Mouse (Mus musculus) WW6 (cell line): ENCODE measurements around the gene Arl15.

ENCODE experiments used
- DNase-seq: peaks from one replicate; pipeline ENCODE4 v3.0.0-alpha.2; 2013; ENCODE audit warnings: low read depth, low spot score

Gene Arl15

DNA sequence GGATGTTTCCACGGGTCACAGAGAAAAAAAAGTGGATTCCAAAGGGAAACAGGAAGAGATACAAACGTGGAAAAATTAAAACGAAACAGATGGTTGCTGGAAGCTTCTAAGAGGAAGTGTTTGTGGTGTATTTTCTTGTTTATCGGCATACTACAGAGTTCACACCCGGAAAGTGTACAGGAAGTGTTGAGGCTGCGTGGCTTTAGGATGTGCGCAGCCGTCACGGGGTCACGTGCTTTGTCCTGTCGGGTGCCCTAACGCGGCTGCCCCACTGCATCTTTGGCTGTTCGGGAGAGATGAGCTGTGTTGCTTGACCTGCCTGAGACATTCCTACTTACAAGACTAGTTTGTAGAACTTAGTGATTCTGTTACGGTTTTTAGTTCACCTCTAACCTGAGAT lies 76.1 kb downstream of the Arl15 start:
- DNase-seq: no peak

DNA sequence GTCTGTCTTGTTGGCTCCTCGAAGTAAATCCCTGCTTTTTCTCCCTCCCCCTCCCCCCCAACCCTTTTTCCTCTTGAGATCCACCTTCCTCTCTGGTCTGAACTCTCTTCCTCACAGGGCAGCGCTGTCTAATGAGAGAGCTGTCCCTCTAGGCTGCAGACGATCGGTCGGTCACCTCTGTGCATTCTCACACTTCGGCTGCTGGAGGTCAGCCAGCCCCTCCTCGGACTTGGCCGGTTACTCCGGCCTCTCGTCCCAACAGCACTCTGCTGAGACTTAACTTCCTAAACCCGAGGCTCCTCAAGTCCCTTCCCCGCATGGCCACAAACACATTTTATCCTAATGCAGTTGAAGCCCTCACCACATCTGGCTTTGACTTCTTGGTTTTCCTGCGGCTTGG lies 77.5 kb downstream of the Arl15 start:
- DNase-seq: no peak

DNA sequence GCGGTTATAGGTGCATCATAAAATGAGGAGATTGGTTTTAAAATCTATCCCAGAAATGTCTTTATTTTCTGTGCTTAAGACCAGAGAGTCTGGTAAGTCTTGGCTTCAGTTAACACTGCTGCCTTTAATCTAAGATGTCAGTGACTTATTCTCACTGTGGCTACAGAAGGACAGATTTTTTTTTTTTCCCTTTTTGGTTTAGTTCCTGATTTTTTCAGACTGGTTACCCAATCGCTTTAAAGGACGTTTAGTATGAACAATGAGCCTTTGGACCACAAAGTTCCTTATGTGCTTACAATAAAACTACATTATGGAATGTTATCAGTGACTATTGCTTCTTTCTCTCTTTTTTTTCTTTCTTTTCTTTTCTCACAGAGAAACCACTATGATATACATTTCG lies 81.4 kb downstream of the Arl15 start:
- no peak for DNase-seq

DNA sequence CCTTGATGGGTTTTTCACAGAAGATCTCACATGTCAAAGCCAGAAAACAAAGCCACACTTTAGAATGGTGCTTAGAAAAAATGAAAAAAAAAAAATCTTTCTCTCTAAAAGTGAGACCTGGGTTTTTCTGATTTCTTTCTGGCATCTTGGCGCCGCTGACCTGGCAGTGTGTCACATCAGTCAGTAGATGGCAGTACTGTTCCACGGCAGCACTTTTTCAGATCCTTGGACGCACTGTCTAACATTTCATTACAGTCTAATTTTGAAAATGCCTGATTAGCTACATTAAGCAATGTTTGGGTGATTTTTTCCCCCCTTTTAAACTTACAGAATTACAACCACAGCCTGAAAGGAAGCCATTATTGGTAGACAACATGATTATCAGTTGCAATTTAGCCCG lies 83.1 kb downstream of the Arl15 start:
- no peak for DNase-seq

DNA sequence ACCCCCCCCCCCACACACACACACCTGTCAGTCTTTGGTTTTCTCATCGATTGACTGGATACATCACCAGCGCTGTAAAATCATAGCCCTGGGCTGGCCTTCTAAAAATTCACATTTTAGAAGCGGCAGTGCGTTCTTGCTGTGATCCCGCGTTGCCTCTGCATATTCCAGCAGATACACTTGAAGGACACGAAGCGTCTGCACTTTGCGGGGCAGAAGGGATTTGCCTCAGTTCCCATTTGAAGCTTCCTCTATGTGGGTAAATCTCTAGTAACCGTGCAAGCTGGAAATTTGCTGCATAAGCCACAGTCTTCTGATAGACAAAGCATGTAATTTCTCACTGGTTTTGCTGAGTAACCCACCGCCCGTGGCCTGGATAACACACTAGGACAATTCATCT lies 84.3 kb downstream of the Arl15 start:
- DNase-seq: no peak

DNA sequence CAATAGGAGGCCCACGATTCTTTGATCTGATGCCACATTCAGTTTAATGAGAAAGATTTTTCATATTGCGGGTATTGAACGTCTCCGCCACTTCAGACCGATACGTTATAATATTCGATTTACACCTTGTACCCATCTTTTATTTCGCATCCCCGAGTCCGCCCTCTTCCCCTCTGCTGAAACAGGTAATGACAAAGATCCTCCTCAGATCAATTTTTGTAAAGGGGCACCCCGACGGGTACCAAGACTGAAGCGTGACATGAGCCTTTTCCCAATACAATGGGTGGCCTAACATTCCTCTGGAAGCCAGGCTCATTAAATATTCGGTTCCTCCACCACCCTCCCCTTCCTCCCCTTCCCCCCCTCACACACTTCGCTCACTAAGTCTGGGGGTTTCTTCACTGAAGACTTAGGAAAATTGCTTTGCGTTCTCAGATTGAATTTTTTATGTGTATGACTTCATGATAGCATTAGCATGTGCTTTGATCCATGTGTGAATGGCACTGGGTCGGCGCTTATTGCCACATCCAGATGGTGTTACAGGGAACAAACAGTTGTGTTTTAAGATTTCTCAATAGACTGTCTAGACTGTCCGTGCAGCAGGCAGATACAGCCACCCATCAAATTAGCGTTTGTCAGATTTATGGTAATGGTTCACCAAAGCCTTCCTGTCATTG lies 85.5 kb downstream of the Arl15 start:
- no peak for DNase-seq

DNA sequence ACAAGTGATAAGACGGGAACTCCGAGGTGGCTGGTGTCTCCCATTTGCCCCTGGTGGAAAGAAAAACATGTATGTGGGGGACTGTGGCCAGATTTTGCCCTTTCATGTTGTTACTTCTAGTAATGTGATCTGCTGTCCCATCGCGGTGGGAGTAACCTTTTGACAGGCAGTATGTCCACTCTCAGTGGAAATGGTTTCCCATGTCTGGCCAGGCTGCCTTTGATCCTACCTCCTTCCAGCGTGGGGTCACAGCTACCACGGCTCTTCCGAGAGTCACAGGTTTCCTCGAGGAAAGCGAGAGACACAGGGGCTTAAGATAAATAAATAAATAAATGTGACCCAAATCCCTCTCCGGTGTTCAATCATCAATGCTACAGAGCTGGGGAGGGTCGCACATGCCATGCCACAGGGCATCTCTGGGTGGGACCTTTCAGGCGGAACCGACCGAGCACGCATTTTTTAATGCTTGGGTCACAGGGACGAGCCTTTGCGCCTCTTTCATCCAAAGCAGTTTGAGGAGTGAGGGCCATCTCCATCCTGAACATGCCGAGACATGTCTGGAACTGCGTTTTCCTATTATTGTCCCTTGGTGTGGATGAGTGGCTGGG lies 86.4 kb downstream of the Arl15 start:
- no peak for DNase-seq

DNA sequence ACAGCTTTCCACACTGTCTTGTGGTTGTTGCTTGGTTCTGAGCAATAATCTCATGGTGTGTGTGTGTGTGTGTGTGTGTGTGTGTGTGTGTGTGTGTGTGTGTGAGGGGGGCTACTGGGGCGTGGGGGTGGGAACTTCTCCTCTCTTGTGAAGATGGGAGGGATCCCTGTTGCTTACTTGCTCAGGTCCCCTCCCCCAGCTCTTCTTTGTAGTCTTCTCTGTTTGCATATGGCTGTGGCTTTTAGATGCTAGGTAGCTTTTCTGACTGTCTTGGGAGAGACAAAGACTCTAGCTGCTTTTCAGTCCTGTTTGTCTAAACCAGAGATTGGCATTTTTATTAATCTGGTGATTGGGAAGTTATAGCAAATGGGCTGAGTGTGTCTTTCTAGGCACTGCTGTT lies 88.7 kb downstream of the Arl15 start:
- DNase-seq: no peak

DNA sequence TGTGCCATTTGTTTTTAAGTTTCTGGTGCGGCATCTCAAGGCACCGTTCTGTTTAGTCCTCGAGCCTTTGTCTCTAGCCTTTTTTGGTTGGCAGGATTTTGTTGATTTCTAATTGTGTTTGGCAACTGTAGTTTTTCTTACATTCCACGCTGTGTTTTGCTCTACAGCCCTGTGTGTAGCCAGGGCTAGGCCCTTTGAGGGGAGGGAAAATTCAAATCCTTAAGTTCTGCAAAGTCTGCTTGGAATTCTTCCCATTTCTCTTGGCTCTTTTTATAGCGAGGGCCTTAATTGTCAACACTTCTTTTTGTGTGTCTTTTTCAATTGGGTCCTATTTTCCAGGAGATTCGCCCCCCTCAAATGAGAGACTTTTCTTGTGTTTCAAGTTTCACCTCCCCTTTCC lies 92.8 kb downstream of the Arl15 start:
- DNase-seq: no peak

DNA sequence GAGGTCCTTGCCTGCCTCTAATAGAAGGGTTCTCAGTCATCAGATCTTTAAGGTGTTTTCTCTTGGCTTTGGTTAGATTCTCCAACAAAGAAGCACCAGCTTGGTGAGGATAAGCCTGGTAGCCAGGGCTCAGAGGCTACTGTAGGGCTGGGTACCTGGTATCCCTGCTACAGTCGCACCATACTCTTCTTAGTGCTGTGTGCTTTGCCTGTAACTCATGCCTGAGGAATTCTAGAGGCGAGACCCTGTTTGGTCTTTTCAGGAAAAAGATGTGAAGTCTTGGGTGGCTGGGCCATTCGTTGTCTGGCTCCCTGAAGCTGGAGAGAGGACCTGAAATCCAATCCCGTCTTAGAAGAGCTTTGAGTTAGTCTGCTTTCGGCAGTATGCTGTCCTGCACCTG lies 93.8 kb downstream of the Arl15 start:
- DNase-seq: no peak

DNA sequence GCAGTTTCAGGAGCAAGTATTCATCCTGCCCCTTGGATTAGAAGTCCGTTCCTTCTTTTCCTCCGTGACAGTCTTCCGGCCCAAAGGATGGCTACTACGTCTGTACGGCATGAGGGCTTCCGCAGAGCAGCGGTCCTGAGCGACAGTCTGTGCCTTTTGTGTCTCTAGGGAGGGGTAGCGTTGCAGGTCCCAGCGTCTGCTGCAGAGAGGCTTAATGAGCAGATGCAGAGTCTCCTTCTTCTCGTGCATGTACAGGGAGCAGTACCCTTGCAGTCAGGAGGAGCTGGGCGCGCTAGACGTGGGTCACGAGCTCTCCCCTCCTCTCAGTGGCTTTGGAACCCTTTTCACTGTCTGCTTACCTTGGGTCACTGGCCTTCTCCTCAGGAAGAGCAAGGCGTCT lies 94.4 kb downstream of the Arl15 start:
- no peak for DNase-seq

DNA sequence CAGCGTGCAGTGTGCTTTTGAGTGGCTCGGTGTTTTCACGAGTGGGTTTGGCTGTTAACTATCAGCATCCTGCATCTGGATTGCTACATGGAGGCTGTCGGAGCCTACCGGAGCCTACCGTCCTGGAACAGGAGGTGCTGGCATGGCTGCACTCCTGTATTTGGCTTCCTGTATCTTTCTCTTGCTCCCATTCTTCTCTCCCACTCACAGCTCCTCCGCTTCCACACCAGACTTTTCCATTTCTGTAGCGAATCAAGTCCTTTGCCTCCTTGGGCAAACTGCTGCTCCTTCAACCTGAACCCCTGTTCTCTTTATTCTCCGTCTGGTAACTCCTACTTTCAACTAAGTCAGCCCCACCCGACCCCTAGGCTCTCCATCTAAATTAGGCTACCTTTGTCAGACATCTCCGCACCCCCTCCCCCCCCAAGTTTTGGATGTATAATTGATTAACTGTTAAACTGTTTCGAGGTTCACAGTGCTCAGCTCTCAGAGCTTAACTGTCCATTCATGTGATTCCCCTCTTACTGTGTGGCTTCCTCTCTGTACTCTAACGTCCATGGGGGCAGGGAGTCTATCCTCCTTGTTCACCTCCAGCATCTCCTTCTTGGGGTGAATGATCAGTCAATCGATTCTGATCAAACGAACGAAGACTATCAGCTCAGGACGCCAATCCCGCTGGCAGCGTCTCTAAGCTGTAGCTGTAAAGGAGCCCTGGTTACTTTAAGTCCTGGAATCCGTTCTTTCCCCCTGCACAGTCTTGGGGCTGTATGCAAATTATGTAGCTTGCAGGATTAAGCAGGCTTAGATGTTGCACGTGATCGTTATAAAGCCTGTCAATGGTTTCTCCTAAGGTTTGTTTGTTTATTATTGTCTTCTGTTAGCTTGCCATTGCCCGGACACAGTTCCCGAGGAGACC lies 95.1 kb downstream of the Arl15 start:
- no peak for DNase-seq

DNA sequence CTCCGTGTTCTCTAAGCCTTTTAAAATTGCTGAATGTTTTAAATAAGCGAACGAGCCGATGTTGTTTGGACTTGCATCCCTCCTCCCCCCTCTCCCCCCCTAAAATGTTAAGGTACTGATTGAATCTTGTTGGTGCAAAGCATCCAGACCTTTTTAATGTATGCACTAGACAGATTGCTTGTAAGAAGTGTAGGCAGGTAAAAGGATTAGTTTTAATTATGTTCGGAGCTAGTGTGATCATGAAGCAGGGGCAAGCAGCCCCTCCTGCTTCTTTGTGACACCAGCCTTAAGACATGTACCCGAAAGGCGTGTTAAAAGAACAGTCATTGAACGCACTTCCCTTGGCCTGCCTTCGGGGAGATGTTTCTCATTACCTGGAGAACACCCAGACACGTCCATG lies 102.4 kb downstream of the Arl15 start:
- no peak for DNase-seq

DNA sequence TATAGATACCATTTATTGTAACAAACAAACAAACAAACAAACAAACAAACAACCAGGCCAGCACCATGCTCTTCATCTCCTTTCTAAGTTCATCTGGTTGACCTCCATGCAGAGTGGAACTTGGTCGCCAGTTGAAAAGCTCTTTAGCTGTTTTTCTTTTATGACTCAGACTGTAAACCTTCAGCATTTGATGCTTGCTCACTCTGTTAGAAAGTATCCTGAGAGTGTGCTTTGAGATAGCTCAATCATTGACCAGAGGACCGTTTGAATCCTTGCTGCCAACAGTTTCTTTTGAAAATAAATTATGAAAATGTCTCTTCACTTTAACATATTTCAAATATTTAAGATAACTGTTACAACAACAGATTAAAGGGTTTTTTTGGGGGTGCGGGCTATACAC lies 103.2 kb downstream of the Arl15 start:
- no peak for DNase-seq

DNA sequence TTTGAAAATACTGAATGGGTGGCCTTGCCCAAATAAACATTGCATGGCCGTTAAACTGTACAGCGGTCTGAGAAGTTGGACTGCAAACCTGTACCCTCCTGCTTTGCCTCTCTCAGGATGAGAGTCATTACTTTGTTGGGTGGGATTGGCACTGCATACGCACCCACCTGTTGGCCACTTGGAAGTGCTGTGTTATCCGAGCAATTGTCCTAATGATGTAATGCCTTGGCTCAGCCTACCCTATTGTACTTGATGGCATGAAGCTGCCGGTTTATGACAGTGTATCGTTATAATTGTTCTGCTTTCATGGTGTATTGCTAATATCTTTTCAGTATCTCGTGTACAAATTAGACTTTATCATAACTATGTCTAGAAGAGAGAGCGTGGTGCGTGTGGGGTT lies 103.6 kb downstream of the Arl15 start:
- no peak for DNase-seq

DNA sequence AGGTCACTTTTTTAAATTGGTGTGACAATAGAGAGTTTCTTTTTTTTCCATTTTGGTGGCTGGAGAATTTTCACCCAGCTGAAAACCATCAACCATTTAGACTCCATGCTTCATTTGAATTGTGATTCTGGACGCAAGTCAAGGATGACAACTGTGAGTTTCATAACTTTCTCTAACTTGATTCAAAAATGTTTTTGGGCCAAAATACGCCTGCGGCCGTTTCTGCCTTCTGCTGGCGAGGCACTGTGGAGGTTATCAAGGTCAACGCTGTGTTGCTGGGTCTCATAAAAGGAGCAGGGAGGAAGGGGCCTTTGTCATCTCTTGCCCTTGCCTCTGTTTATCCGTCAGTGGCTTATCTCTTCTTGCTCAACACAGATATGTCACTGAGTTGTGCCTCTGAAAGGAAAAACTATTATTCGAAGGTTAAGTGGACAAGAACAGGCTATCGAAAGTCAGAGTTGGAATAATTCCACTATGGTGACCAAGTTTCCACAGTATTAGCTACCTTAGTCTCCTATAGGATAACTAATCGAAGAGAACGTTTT lies 106.8 kb downstream of the Arl15 start:
- no peak for DNase-seq

DNA sequence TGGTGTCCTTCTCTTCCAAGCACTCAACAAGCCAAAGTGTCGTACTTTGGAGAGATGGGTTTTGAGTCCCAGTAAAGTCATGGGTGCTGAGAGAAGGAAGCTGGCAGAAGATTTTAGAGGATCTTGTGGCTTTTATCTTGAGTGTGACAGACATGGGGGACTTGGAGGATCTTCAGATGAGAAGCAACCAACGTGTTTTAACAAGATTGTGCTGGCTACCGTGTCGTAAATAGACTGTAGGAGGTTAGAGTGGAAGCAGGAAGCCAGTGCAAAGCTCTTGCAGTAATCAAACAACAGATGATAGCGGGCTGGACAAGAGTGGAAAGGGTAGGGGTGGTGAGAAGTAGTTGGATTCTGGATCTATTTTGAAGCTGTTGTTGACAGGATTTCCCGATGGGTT lies 109.0 kb downstream of the Arl15 start:
- DNase-seq: no peak

DNA sequence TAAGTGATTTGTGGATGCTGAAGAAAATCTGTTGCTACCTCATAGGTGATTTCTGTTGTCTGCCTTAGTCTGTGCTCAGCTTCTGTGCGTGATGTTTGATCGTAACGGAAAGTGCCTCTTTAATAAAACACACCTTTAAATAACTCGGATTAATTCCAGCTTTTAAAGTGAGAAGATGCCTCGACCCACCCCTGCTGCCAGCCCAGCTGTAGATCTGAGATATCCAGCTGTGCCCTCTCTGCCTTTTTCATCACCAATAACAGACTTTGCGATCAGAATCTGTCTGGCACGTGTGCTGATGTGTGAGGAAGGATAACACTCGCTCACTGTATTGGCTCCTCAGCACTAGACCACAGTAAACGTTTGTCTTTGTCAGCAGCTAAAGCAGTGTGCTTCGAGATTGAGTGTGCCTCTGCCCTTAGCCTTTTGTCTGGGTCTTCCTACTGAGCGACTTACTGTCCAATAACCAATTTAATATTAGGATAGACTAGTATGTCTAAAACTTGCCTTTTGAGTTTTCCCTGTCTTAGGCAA lies 117.7 kb downstream of the Arl15 start:
- DNase-seq: no peak

DNA sequence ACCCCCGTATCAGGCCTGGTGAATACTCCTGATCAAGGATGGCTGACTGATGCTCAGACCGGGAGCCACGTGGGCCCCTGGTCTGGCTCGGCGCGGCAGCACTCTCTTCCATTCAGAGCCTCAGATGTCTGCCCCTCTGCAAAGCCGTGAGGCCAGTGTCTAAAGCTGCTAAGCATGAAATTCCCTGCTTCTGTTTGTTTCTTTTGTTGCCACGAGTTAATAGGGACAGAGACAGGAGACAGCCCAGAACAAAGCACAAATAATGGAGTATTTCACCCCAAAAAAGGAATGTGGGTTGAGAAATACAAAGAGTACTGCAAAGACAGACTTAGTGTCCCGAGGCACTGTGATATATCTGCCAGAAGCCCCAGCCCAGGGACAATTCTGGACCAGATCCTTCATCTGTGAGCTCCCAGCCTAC lies 120.3 kb downstream of the Arl15 start:
- DNase-seq: no peak

DNA sequence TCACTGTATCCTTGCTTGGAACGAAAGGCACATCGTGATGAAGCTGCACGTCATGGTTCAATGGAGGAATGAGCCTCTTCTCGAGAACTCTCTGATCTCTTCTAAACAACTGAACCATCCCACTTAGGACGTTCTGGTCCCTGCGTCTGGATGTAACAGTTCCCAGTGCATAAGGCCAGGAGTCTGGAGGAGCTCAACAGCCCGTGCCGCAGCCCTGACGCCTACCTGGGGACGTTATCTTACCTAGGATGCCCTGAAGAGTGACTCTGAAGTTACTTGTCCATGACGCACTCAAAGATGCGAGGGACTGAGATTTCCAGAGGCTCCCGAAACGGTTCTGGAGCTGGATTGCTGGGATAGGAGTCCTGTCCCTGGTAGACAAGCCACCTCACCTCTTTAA lies 121.4 kb downstream of the Arl15 start:
- DNase-seq: no peak

DNA sequence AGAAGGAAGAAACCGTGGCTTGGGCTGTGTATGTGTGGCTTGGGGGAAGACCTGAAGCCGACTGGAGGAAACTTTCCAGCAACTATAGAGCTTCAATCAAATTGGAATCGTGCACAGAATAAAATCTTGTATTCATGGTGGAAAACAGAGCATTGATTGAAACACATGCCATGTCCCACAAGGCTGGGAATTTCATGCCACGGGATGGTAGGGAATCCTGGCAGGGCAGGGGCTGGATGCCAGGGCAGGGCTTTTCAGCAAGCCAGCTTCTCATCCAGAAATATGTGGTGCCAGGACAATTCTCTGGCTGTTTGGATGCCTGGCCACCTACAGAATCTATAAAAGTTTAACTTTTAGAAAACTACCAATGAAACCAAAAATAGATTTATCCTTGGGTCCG lies 122.5 kb downstream of the Arl15 start:
- no peak for DNase-seq

DNA sequence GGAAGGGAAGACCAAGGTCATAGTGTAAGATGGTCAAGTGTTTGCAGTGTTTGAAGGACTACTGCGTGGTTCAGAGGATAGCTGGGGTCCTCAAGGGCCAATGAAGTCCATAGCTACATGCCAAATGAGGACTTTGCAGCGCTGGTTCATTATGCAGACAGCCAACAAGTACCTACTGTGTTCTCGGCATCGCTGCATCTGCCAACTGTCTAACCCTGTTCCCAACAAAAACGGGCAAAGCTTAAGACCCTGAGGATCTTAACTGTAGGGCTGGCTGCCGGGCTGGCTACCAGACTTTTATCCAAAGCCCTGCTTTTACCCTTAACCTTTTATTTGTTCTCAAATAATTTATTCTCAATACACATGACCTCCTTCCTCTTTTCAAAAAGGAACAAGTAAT lies 123.1 kb downstream of the Arl15 start:
- no peak for DNase-seq
